Mouse (Mus musculus) brain, embryonic 14.5 days (tissue): ENCODE data around the gene Zfp689.

ENCODE experiments used
- CTCF ChIP-seq: fragments of 200-500 bp; IDR thresholded peaks from 2 replicates; pipeline ENCODE4 v1.5.1; 2012; ENCODE audit warnings: inconsistent platforms, mild to moderate bottlenecking, moderate library complexity, borderline replicate concordance; ENCODE audit not compliant: insufficient read depth, insufficient read length; ENCODE audit errors: extremely low read depth
- POLR2A ChIP-seq: fragments of 200-500 bp; IDR thresholded peaks from 2 replicates; pipeline ENCODE4 v1.6.1; 2012; ENCODE audit warnings: mild to moderate bottlenecking, inconsistent platforms, borderline replicate concordance; ENCODE audit not compliant: poor library complexity, insufficient read depth, insufficient read length, severe bottlenecking; ENCODE audit errors: extremely low read depth

DNA sequence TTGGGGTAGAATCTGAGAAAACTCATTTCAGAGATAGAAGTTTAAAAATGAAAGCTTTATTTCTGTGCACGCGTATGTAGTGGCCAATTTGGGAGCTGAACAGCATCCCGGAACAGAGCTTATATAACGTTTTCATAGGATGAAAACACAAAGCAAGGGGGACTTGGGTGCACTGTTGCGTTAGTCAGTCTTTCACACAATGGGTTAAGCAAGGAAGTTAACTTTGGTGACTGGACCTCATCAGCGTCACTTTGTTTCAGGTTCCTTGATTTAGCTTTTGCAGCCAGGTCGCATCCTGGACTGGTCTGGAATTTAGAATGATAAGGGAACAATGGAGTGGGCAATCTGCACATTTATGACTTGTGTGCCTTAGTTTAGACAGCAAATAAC lies 55.0 kb downstream of the Zfp689 start:
- TF ChIP-seq CTCF, result no peak
- TF ChIP-seq POLR2A, result no peak
